Mouse (Mus musculus) stomach, postnatal 0 days (tissue): Measurements from ENCODE around the gene Cyp17a1. TPM values are rescaled to one million over a fixed set of nuclear protein-coding genes. Genes with fewer than 3 reads are reported as not detected.

Source experiments
- ATAC-seq: fragments of 200-750 bp; cut with Nextera tagmentation; 2 replicates; pipeline ENCODE4 v1.8.0; 2017; ENCODE audit not compliant: low FRiP score, low TSS enrichment
- DNase-seq: peaks from one replicate; pipeline ENCODE4 v3.0.0-alpha.2; 2016; ENCODE audit warnings: low spot score
- H3K27ac ChIP-seq: fragments of 300-500 bp; sonication (generic); replicated peaks from 2 replicates; pipeline ENCODE4 v1.5.1; 2014; ENCODE audit warnings: mild to moderate bottlenecking, control low read depth
- H3K27me3 ChIP-seq: fragments of 300-500 bp; sonication (generic); 2 replicates; pipeline ENCODE4 v1.6.1; 2014; ENCODE audit warnings: low read length; ENCODE audit not compliant: control insufficient read depth, insufficient read depth
- H3K36me3 ChIP-seq: fragments of 300-500 bp; sonication (generic); 2 replicates; pipeline ENCODE4 v1.6.1; 2014; ENCODE audit warnings: low read length, mixed read lengths; ENCODE audit not compliant: control insufficient read depth, insufficient read depth
- H3K4me1 ChIP-seq: fragments of 300-500 bp; sonication (generic); replicated peaks from 2 replicates; pipeline ENCODE4 v1.6.1; 2014; ENCODE audit warnings: antibody characterized with exemption; ENCODE audit not compliant: control insufficient read depth, insufficient read depth
- H3K4me2 ChIP-seq: fragments of 300-500 bp; sonication (generic); replicated peaks from 2 replicates; pipeline ENCODE4 v1.6.1; 2014; ENCODE audit warnings: low read depth, mild to moderate bottlenecking, control low read depth, moderate library complexity
- H3K4me3 ChIP-seq: fragments of 300-500 bp; sonication (generic); 2 replicates; pipeline ENCODE4 v1.5.1; 2014; ENCODE audit warnings: low read depth, low read length, control low read depth
- H3K9ac ChIP-seq: fragments of 300-500 bp; sonication (generic); 2 replicates; pipeline ENCODE4 v1.6.1; 2014; ENCODE audit warnings: mild to moderate bottlenecking, low read length, control low read depth, mixed read lengths
- H3K9me3 ChIP-seq: fragments of 300-500 bp; sonication (generic); 2 replicates; pipeline ENCODE4 v1.6.1; 2016; ENCODE audit warnings: low read length; ENCODE audit not compliant: control insufficient read depth
- CTCF ChIP-seq: IDR thresholded peaks from 2 replicates; pipeline ENCODE4 v1.5.1; 2016; ENCODE audit warnings: antibody characterized with exemption, low read depth, mild to moderate bottlenecking, moderate library complexity
- EP300 ChIP-seq: optimal IDR thresholded peaks from 2 replicates; pipeline ENCODE3; 2016; ENCODE audit warnings: antibody characterized with exemption
- WGBS: fragments of 180-500 bp; shearing (Covaris S2); extraction: QIAGEN DNeasy Blood & Tissue Kit; methylation state at CpG from one replicate; pipeline ENCODE4 v1.1.7; 2014; 5-methylcytosine and 5-hydroxymethylcytosine counted together
- polyA plus RNA-seq: library from polyadenylated mRNA; unstranded; fragments of >200 nt; fragmentation: Nextera tagmentation; extraction: Ambion mirVana; gene quantifications from 2 replicates; pipeline ENCODE4 v1.2.1, GENCODE M21; 2015

Gene Cyp17a1
- polyA plus RNA-seq, 1 experiment from 2014 or later: not detected

- no peaks in the 10 kb centered on the region for H3K27me3 ChIP-seq
- peak within 1 kb of the TSS; percentile 72 for H3K4me3 ChIP-seq
- H3K27ac ChIP-seq: peak within 1 kb of the TSS; percentile 78
- peak within 1 kb of the TSS; percentile 87 for H3K9ac ChIP-seq
- H3K4me1 ChIP-seq: no peaks in the 10 kb centered on the region
- 3% methylated on average over 44 of the region's 44 CpGs for WGBS
- no peaks in the 10 kb centered on the region for H3K9me3 ChIP-seq
- DNase-seq (peak; percentile 86), ATAC-seq (peak; percentile 93)
- no peak for TF ChIP-seq CTCF
- no peak for TF ChIP-seq EP300
- peak within 1 kb of the TSS; percentile 59 for H3K4me2 ChIP-seq
- no peaks in the 10 kb centered on the region for H3K36me3 ChIP-seq
Observed at GRCm38 (mm10) chr19:46689460-46690372, 16.7 kb upstream of the Cyp17a1 start, which contains the start of gene Borcs7. Gene Borcs7, plus strand, starts transcription at chr19:46689906.

DNA sequence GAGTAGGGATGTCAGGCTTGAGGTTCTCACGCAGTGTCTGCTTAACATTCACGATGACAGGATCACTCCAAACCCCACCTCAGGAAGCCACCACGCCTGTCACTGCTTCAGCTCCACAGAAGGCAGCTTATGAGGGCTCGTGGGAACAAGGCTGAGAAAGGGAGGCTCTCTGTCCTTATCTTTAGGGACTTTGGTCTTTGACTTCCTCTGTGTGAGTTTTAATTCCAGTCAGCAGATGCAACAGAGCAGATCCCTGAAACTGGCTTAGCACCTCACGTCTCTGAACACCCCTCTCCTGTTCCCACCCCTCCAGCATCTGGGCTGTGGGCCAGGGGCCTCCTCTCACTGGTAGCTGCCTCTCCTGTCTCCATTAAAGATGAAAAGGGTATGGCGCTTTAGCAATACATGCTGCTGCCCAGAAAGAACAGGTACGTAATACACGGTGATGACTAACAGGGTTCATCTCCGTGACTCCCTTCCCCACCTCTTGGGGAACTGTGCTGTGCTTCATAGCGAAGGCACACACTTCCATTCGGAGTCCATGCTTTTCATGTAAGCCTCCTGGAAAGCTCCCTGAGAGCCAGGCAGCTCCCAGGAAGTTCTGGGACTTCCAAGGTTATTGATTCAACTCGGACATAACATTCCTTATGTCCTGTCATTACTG, 6.9 kb upstream of the Cyp17a1 start:
- Histone ChIP-seq H3K9me3 (no peaks in the 10 kb centered on the region), H3K36me3 (no peaks in the 10 kb centered on the region), H3K27ac (no peak overlapping the region), H3K4me3 (no peak overlapping the region), H3K9ac (no peak overlapping the region), H3K4me2 (no peak overlapping the region), H3K27me3 (no peaks in the 10 kb centered on the region), H3K4me1 (no peaks in the 10 kb centered on the region)
- no peak for TF ChIP-seq CTCF
- no peak for TF ChIP-seq EP300
- ATAC-seq: no peak
- 42% methylated on average over 12 of the region's 12 CpGs for WGBS
- DNase-seq: no peak

DNA sequence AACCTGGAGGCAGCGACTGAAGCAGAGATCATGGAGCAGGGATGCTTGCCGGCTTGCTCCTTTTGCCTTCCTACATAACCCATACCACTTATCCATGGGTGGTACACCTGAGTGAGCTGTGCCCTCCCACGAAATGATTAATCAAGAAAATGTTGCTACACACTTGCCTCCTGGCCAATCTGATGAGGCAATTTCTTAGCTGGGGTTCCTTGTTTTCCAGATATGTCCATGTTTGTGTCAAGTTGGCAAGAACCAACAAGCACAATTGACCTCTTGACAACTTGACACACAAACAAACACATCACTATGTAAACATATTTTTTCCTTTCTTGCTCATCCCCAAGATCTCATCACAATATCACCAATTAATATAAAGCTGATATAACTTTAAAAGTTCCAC, 2.7 kb upstream of the Cyp17a1 start:
- H3K4me3 ChIP-seq: no peak overlapping the region
- no peak overlapping the region for H3K27ac ChIP-seq
- H3K9ac ChIP-seq: no peak overlapping the region
- H3K27me3 ChIP-seq: no peaks in the 10 kb centered on the region
- H3K4me1 ChIP-seq: no peaks in the 10 kb centered on the region
- no peaks in the 10 kb centered on the region for H3K9me3 ChIP-seq
- no peak for ATAC-seq
- no peak overlapping the region for H3K4me2 ChIP-seq
- WGBS: 84% methylated on average over 3 of the region's 3 CpGs
- no peak for DNase-seq
- TF ChIP-seq EP300 (no peak), CTCF (no peak)
- no peaks in the 10 kb centered on the region for H3K36me3 ChIP-seq

DNA sequence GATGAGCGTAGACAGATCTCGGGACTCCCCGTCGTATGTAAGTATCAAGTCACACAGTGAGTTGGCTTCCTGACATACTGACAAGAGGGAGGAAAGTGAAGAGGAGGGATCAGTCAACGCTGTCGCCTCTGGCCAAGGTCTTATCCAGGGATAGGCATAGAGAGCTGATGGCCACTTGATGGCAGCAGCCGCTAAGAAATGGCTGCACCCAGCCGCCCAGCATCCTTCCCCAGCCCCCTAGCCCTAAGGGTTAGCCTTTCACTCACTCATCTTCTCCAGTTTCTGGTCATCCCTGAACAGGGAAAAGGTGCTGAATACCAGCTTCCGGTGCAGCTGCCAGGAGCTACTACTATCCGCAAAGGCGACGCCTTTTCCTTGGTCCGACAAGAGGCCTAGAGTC, 2.3 kb downstream of the Cyp17a1 start:
- Histone ChIP-seq H3K36me3 (no peaks in the 10 kb centered on the region), H3K4me3 (no peak overlapping the region), H3K27ac (no peak overlapping the region), H3K9me3 (no peaks in the 10 kb centered on the region), H3K27me3 (no peaks in the 10 kb centered on the region), H3K4me1 (no peaks in the 10 kb centered on the region), H3K9ac (no peak overlapping the region), H3K4me2 (no peak overlapping the region)
- TF ChIP-seq CTCF: peak; percentile 91
- TF ChIP-seq EP300: no peak
- ATAC-seq: peak; percentile 82
- peak; percentile 72 for DNase-seq
- WGBS: 27% methylated on average over 13 of the region's 13 CpGs

- no peak overlapping the region for H3K4me2 ChIP-seq
- no peak overlapping the region for H3K27ac ChIP-seq
- H3K9ac ChIP-seq: no peak overlapping the region
- ATAC-seq (no peak), DNase-seq (no peak)
- no peaks in the 10 kb centered on the region for H3K27me3 ChIP-seq
- H3K4me1 ChIP-seq: no peaks in the 10 kb centered on the region
- 57% methylated on average over 5 of the region's 5 CpGs for WGBS
- no peaks in the 10 kb centered on the region for H3K9me3 ChIP-seq
- no peaks in the 10 kb centered on the region for H3K36me3 ChIP-seq
- H3K4me3 ChIP-seq: no peak overlapping the region
- no peak for TF ChIP-seq CTCF
- TF ChIP-seq EP300: no peak
Observed at GRCm38 (mm10) chr19:46669802-46670201, 3.2 kb downstream of the Cyp17a1 start.

GRCm38 (mm10) chr19:46668263-46668662, 4.7 kb downstream of the Cyp17a1 start:
- Histone ChIP-seq H3K4me1 (no peaks in the 10 kb centered on the region), H3K9ac (no peak overlapping the region), H3K36me3 (no peaks in the 10 kb centered on the region), H3K4me3 (no peak overlapping the region), H3K9me3 (no peaks in the 10 kb centered on the region), H3K27me3 (no peaks in the 10 kb centered on the region), H3K4me2 (no peak overlapping the region), H3K27ac (no peak overlapping the region)
- TF ChIP-seq EP300: no peak
- no peak for TF ChIP-seq CTCF
- DNase-seq (no peak), ATAC-seq (no peak)
- WGBS: 76% methylated on average over 10 of the region's 10 CpGs
